Mouse (Mus musculus) lung, embryonic 16.5 days (tissue): ENCODE results near the gene Tram2. TPM values are rescaled to one million over a fixed set of nuclear protein-coding genes. Genes with fewer than 3 reads are reported as not detected.

Experiments used
- ATAC-seq: fragments of 200-750 bp; cut with Nextera tagmentation; 2 replicates; pipeline ENCODE4 v1.8.0; 2017; ENCODE audit warnings: low read depth, mild to moderate bottlenecking, moderate library complexity
- H3K27ac ChIP-seq: fragments of 300-500 bp; sonication (generic); 2 replicates; pipeline ENCODE4 v1.5.1; 2014; ENCODE audit warnings: mild to moderate bottlenecking, control low read depth, low read length
- H3K27me3 ChIP-seq: fragments of 300-500 bp; sonication (generic); 2 replicates; pipeline ENCODE4 v1.6.1; 2014; ENCODE audit warnings: low read depth, low read length, mixed read lengths; ENCODE audit not compliant: control insufficient read depth, insufficient read depth
- H3K36me3 ChIP-seq: fragments of 300-500 bp; sonication (generic); 2 replicates; pipeline ENCODE4 v1.6.1; 2014; ENCODE audit warnings: low read length; ENCODE audit not compliant: control insufficient read depth, insufficient read depth
- H3K4me1 ChIP-seq: fragments of 300-500 bp; sonication (generic); replicated peaks from 2 replicates; pipeline ENCODE4 v1.6.1; 2014; ENCODE audit warnings: low read length, mixed read lengths; ENCODE audit not compliant: control insufficient read depth, insufficient read depth
- H3K4me2 ChIP-seq: fragments of 300-500 bp; sonication (generic); 2 replicates; pipeline ENCODE4 v1.6.1; 2014; ENCODE audit warnings: low read depth, low read length, control low read depth
- H3K4me3 ChIP-seq: fragments of 300-500 bp; sonication (generic); 2 replicates; pipeline ENCODE4 v1.5.1; 2014; ENCODE audit warnings: mild to moderate bottlenecking, low read length, control low read depth
- H3K9ac ChIP-seq: fragments of 300-500 bp; sonication (generic); 2 replicates; pipeline ENCODE4 v1.6.1; 2014; ENCODE audit warnings: low read length, control low read depth
- H3K9me3 ChIP-seq: fragments of 300-500 bp; sonication (generic); 2 replicates; pipeline ENCODE4 v1.6.1; 2016; ENCODE audit warnings: low read length; ENCODE audit not compliant: control insufficient read depth
- WGBS: fragments of 180-500 bp; shearing (Covaris S2); extraction: QIAGEN DNeasy Blood & Tissue Kit; methylation state at CpG from one replicate; pipeline ENCODE4 v1.1.7; 2014; 5-methylcytosine and 5-hydroxymethylcytosine counted together
- polyA plus RNA-seq: library from polyadenylated mRNA; unstranded; fragments of >200 nt; fragmentation: Nextera tagmentation; extraction: Ambion mirVana; gene quantifications from 2 replicates; pipeline ENCODE4 v1.2.1, GENCODE M21; 2015

The Tram2 gene
- polyA plus RNA-seq, 1 experiment from 2014 or later = 8.6 TPM

- H3K4me2 ChIP-seq = no peak overlapping the region
- ATAC-seq = peak; percentile 42
- no peak overlapping the region for H3K4me3 ChIP-seq
- no peaks in the 10 kb centered on the region for H3K27me3 ChIP-seq
- no peak overlapping the region for H3K9ac ChIP-seq
- H3K36me3 ChIP-seq = no peaks in the 10 kb centered on the region
- H3K9me3 ChIP-seq = no peaks in the 10 kb centered on the region
- H3K4me1 ChIP-seq = peaks cover 23% of the 10 kb centered on the region
- H3K27ac ChIP-seq = peak overlapping the region; percentile 48; the same call in 1 of the 2 replicates
- 31% methylated on average over 5 of the region's 5 CpGs for WGBS
Observed at GRCm38 (mm10) chr1:21052132-21052545, 26.9 kb downstream of the Tram2 start.

DNA sequence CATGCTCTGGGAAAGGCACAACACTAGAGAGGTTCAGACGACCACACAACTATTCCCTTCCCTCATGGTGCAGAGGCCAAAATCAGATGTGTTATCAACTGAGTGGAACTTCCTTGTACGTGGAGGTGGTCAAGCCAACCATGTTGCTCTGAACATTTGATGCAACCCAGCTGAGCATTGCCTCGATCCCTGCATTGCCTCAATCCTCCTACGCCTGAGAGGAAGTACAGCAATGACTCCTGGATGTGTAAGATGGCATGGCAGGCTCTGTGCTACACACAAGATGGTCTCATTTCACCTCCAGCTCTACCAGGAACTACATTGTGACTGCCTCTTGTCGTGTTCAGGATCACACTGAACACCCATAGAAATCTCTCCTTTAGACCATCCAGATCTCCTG, 30.0 kb downstream of the Tram2 start:
- Histone ChIP-seq H3K4me1 (peaks cover 23% of the 10 kb centered on the region), H3K9me3 (no peaks in the 10 kb centered on the region), H3K4me2 (no peak overlapping the region), H3K27ac (no peak overlapping the region), H3K27me3 (no peaks in the 10 kb centered on the region), H3K36me3 (no peaks in the 10 kb centered on the region), H3K9ac (no peak overlapping the region), H3K4me3 (no peak overlapping the region)
- no peak for ATAC-seq
- WGBS = 83% methylated on average over 5 of the region's 5 CpGs

- Histone ChIP-seq H3K9me3 (no peaks in the 10 kb centered on the region), H3K4me3 (no peak overlapping the region), H3K36me3 (no peaks in the 10 kb centered on the region), H3K27ac (no peak overlapping the region), H3K4me1 (peaks cover 23% of the 10 kb centered on the region), H3K9ac (no peak overlapping the region), H3K27me3 (no peaks in the 10 kb centered on the region), H3K4me2 (no peak overlapping the region)
- no peak for ATAC-seq
- whole genome bisulfite sequencing = 69% methylated on average over 8 of the region's 8 CpGs
Observed at GRCm38 (mm10) chr1:21048402-21048801, 30.6 kb downstream of the Tram2 start.

- H3K27me3 ChIP-seq = no peaks in the 10 kb centered on the region
- WGBS = 89% methylated on average over 7 of the region's 7 CpGs
Observed at GRCm38 (mm10) chr1:21042461-21042860, 36.6 kb downstream of the Tram2 start.

GRCm38 (mm10) chr1:21040610-21041326, 38.3 kb downstream of the Tram2 start:
- 40% methylated on average over 7 of the region's 7 CpGs for WGBS
- Histone ChIP-seq H3K9me3 (no peaks in the 10 kb centered on the region), H3K36me3 (no peaks in the 10 kb centered on the region), H3K9ac (no peak overlapping the region), H3K27me3 (no peaks in the 10 kb centered on the region), H3K4me2 (no peak overlapping the region), H3K4me3 (no peak overlapping the region), H3K4me1 (peaks cover 2% of the 10 kb centered on the region; the same call in 1 of the 2 replicates), H3K27ac (no peak overlapping the region)
- no peak for ATAC-seq

More at GRCm38 (mm10) chr1:21042461-21042860, 36.6 kb downstream of the Tram2 start:
- H3K4me1 ChIP-seq = peaks cover 2% of the 10 kb centered on the region; the same call in 1 of the 2 replicates
- H3K9ac ChIP-seq = no peak overlapping the region
- H3K36me3 ChIP-seq = no peaks in the 10 kb centered on the region
- no peak overlapping the region for H3K4me3 ChIP-seq
- no peaks in the 10 kb centered on the region for H3K9me3 ChIP-seq
- no peak overlapping the region for H3K4me2 ChIP-seq
- no peak for ATAC-seq
- H3K27ac ChIP-seq = no peak overlapping the region

GRCm38 (mm10) chr1:21040173-21040572, 38.9 kb downstream of the Tram2 start:
- Histone ChIP-seq H3K4me2 (no peak overlapping the region), H3K4me1 (peaks cover 2% of the 10 kb centered on the region; the same call in 1 of the 2 replicates), H3K9ac (no peak overlapping the region), H3K27ac (no peak overlapping the region), H3K27me3 (no peaks in the 10 kb centered on the region), H3K4me3 (no peak overlapping the region), H3K36me3 (no peaks in the 10 kb centered on the region), H3K9me3 (no peaks in the 10 kb centered on the region)
- 76% methylated on average over 7 of the region's 7 CpGs for WGBS
- ATAC-seq = no peak

GRCm38 (mm10) chr1:21039564-21039963, 39.5 kb downstream of the Tram2 start:
- 89% methylated on average over 3 of the region's 3 CpGs for WGBS
- Histone ChIP-seq H3K27ac (no peak overlapping the region), H3K9me3 (no peaks in the 10 kb centered on the region), H3K27me3 (no peaks in the 10 kb centered on the region), H3K9ac (no peak overlapping the region), H3K36me3 (no peaks in the 10 kb centered on the region), H3K4me1 (peaks cover 2% of the 10 kb centered on the region; the same call in 1 of the 2 replicates), H3K4me3 (no peak overlapping the region), H3K4me2 (no peak overlapping the region)
- ATAC-seq = no peak

- Histone ChIP-seq H3K4me2 (no peak overlapping the region), H3K27me3 (no peaks in the 10 kb centered on the region), H3K27ac (no peak overlapping the region), H3K9ac (no peak overlapping the region), H3K4me3 (no peak overlapping the region), H3K4me1 (peaks cover 2% of the 10 kb centered on the region; the same call in 1 of the 2 replicates), H3K9me3 (no peaks in the 10 kb centered on the region), H3K36me3 (no peaks in the 10 kb centered on the region)
- whole genome bisulfite sequencing = 68% methylated on average over 6 of the region's 6 CpGs
- no peak for ATAC-seq
Observed at GRCm38 (mm10) chr1:21037881-21038601, 41.0 kb downstream of the Tram2 start.

- WGBS = 75% methylated on average over 6 of the region's 6 CpGs
- no peak for ATAC-seq
- H3K9ac ChIP-seq = no peak overlapping the region
- peaks cover 2% of the 10 kb centered on the region; the same call in 1 of the 2 replicates for H3K4me1 ChIP-seq
- no peaks in the 10 kb centered on the region for H3K27me3 ChIP-seq
- H3K27ac ChIP-seq = no peak overlapping the region
- no peaks in the 10 kb centered on the region for H3K9me3 ChIP-seq
- H3K4me2 ChIP-seq = no peak overlapping the region
- H3K4me3 ChIP-seq = no peak overlapping the region
- H3K36me3 ChIP-seq = no peaks in the 10 kb centered on the region
Observed at GRCm38 (mm10) chr1:21035878-21036277, 43.2 kb downstream of the Tram2 start.
